Mouse (Mus musculus) heart, adult 9 months (tissue): ENCODE measurements around the gene Gm6169.
"Not testable (repeated sequence)": the region's sequence is repeated elsewhere in the genome, so short reads cannot be mapped to it uniquely, and the experiment has no call there.

ENCODE experiments used
- DNase-seq, 2 experiments: peaks; one replicate each; pipeline ENCODE4 v3.0.0; 2022; ENCODE audit warnings: low spot score in 2 of 2

The Gm6169 gene

DNA sequence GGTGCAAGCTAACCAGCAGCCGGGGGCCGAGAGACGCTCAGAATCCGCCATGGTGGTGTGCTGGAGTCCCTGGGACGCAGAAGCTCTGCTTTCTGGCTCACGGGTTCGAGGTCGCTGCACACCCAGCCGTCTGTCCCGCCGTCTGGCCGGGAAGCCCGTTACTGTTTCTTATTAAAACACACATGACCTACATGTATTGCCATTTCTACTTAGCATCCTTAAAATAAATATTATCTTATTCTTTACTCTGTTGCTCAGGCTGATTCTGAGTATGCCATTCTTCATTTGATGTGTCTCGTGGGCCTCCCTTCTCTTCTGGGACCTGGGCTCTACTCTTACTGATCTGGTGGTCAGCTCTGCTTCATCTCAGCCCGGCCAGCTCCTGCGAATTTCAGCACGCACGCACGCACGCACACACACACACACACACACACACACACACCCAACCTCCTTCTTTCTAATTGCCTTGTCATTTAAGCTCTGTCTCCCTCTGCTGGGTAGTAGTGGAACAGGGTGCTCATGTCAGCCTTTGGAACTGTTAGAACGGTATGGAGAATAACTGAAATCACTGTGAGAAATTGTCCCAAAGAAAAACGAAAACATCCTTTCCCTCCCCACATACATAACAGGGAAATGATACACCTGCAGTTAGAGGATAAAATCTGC lies at the start of gene Gm6169:
TSS of gene Gm6169 (minus strand) at position 51 of the 666 bp plus-strand sequence.
- DNase-seq, result no peak

DNA sequence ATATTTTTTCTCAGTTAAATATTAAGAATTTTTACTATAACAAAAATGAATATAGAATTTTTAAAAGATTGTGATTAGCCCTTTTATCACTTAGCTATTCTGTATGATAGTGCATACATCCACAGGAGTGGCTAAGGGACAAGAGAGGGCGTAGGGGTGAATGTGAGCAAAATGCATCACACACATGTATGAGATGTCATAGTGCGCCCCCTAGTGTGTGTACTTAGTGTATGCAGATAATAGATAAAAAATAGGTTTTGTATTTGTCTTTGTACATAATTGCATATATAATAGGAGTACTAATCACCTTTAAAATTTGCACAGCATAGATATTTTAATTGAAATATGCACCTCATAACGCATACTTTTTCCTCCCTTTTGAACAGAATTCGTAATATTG lies 46.8 kb upstream of the Gm6169 start:
- peak in 1 of 2 experiments; percentile 7 for DNase-seq

GRCm38 (mm10) chr13:97142321-97142720 lies 43.3 kb upstream of the Gm6169 start:
- DNase-seq, result no peak

DNA sequence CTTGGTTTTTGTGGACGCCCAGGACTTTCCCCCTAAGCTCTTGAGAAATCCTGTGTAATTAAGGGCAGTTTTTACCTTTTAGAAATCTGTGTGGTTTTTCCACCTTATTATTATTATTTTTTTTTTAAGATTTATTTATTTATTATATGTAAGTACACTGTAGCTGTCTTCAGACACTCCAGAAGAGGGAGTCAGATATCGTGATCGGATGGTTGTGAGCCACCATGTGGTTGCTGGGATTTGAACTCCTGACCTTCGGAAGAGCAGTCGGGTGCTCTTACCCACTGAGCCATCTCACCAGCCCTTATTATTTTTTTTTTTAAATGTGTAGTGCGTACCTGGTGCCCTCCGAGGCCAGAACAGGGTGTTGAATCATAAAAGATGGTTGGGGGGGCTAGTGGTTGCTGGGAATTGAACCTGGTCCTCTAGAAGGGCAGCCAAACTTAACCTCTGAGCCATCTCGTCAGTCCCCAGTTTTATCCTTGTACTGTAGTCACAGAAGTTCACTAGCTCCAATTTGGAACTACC lies 39.4 kb upstream of the Gm6169 start:
- DNase-seq, result not testable (repeated sequence)

DNA sequence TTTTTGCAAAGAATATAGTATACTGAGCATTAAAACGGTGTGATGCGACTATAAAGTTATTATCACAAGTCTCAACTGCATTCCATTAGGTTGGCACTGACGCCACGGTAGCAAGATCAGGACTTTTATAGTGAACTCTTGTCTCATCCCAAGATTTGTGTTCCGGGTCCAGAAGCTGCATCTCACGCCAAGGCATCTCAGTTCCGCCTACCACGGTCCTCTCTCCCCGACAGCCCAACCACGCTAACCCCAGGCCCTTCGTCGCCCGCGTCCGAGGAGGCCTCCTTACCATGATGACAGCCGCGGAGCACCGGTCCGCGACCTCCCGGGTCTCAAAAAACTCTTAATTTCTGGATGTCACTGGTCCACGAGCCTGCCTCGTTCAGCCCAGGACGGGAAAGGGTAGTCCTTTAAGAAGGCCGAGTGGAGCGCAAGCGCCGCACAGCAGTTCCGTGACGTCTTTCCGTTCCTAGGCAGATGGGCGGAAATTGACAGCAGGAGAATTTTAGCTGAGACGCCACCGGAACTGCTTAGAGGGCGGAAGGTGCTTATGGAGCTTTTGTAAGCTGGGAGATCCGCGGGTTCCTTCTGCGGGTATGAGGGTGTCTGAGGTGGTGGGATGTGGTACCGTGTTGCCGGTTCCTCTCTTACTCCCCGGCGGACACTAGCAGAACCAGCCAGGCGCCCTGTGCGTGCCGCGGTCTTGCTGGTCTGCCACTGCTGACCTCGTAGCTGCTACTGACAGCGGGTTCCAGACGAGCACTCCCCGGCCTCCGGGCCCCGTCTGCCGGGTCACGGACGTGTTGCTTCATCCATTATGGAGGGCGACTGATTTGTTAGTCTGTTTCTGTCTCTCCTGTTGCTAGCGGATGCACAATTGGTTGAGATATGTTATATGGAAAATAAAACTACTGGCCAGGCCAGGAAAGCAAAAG lies 38.7 kb upstream of the Gm6169 start, which contains the start of the genes Gfm2 and Nsa2:
TSS of gene Gfm2 (plus strand) at position 472 of the 935 bp plus-strand sequence.
TSS of gene Nsa2 (minus strand) at position 472 of the 935 bp plus-strand sequence.
- DNase-seq, result peak; percentile 87 to 90

- not testable (repeated sequence) for DNase-seq
Measured at GRCm38 (mm10) chr13:97130413-97130812, 31.4 kb upstream of the Gm6169 start.

- DNase-seq, result not testable (repeated sequence)
Measured at GRCm38 (mm10) chr13:97129654-97130053, 30.6 kb upstream of the Gm6169 start.

DNA sequence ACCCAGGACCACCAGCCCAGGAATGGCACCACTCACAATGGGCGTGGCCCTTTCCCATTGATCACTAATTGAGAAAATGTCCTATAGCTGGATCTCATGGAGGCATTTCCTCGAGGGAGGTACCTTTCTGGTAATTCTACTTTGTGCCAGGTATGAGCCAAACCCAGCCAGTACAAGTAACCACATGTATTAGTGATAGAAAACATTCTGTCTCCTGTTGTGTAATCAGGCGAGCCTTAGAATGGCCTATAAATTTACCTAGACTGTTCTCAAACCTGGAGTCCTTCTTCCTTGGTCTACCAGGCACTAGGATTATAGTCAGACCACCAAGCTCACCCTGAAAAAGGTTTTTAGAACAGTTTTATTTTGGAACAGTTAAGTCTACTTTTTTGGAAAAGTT lies 22.3 kb upstream of the Gm6169 start:
- DNase-seq, result no peak

DNA sequence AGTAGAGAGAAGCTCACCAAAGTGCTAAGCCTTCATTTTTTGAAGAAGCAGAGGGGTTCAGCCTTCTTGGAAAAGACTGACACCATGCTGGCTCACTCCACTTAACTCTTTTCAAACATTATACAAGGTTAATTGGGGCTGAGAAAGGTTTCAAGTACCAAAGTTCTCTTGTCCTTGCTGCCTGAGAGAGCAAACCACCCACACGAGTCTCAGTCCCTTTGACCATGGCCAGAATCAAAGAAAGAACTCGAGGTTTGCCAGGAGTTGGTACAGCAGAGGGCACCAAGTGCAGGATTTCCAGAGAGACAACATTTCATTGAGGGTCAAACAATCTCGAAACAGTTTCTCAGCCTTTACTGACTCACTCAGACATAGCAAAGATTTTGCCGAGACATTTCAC lies 10.0 kb upstream of the Gm6169 start:
- no peak for DNase-seq

DNA sequence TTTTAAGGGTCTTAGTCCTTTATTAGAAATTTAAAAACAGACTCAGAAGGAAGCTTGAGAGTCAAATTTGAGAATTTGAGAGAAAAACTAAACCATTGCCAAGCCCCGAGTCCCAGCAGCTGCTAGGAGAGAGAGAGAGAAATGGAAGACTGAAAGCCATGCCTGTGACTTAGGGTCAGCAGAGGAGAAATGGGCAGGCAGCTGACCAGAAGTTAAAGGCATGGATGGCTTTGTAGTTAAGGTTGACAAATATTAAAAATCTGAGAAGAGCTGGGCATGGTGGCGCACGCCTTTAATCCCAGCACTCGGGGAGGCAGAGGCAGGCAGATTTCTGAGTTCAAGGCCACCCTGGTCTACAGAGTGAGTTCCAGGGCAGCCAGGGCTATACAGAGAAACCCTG lies 8.7 kb upstream of the Gm6169 start:
- DNase-seq, result not testable (repeated sequence)

GRCm38 (mm10) chr13:97104996-97105395 lies 6.0 kb upstream of the Gm6169 start:
- DNase-seq, result no peak

DNA sequence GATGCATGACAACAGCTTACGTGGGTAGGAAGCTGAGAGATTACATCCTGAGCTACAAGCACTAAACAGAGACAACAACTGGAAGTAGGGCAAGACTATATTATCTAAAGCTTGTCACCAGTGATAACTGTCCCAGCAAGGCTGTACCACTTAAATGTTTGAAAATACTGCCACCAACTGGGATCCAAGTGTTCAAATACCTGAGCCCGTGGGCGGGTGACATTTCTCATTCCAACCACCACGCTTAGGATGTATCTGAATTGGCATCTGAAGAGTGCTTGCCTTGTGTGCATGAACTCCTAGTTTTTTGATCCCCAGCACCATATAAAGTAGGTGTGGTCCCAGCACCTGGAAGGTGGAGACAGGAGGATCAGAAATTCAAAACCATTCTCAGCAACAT lies 3.3 kb downstream of the Gm6169 start:
- DNase-seq, result no peak

DNA sequence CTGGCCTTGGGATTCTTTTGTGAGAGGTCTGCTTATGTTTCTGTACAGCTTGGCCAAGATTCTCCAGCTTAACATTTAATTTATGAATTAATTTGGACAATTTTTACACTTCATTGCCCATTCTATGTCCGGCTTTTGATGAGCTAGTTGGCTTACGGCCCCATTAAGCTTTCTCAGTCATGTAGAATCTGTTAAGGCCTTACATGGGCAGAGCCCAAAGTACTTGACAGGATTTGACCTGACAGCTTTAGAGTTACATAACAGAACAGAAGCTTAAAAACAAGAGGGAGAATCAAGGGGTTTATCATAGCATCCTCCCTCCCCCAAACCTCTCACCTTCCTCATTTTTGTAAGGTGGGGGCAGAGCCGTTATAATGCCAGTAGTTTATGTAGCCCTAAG lies 10.9 kb downstream of the Gm6169 start:
- no peak for DNase-seq

- DNase-seq, result no peak
Measured at GRCm38 (mm10) chr13:97087421-97087820, 11.6 kb downstream of the Gm6169 start.

GRCm38 (mm10) chr13:97086316-97086715 lies 12.7 kb downstream of the Gm6169 start:
- no peak for DNase-seq

DNA sequence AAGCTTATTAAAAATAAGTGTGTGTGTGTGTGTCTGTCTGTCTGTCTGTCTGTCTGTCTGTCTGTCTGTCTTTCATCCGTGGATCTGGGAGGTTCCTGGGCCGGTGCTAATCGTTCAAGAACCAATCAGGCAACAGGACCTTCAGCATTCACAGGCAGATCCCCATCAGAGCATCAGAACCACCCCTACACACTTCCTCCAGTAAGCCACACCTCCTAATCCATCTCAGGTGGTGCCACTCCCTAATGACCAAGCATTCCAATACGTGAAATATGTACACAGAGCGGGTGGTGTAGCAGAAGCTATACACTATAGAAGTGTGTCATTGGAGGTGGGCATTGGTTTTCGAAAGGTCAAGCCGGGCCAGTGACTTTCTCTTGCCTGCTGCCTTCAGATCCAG lies 16.6 kb downstream of the Gm6169 start:
- DNase-seq, result no peak

DNA sequence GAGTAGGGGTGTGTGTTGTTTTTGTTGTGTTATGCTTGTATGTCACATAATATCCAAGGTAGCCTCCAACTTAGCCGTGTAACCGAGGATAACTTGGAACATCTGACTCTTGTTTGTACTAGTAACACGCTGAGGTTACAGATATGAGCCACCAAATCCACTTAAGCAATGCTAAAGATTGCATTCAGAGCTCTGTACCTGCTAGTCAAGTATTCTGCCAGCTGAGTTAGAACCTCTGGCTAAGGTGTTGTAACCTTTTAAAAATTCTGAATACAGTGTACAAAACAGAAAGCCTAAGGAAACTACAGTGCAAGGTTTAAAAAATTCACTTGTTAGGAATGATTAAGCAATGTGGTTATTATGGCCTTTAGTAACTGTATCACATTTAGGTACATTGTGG lies 18.4 kb downstream of the Gm6169 start:
- DNase-seq, result no peak

DNA sequence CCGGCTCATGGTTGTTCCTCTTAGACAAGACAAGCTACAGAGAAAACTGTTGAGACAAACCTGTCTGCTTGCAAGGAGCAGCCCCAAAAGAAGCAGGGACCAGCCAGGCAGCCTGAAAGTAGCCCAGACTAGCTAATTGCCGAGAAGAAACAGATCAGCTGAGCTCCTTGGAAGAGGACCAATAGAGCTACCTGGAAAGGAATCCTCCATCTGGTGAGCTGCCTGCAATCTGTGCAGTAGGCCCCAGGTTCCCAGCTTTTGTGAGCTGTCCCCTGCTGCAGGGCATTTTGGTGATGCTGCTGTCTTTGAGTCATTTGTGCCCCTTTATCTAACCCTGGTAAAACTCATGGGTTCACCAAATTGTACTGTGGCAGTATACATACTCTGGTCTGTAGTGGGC lies 18.8 kb downstream of the Gm6169 start:
- DNase-seq, result no peak

DNA sequence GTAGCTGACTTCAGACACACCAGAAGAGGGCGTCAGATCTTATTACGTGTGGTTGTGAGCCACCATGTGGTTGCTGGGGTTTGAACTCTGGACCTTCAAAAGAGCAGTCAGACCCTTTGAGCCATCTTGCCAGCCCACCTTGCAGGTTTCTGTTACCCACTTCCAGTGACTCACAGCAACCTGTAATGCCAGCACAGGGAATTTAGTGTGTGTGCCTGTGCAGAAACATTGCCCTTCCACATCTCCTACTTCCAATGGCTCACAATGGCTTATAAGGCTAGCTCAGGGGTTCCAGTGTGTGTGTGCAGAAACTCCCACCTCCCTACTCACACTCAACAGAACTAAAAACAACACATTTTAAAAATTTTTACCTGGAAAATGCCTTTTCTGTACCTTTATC lies 21.5 kb downstream of the Gm6169 start:
- no peak for DNase-seq

- no peak for DNase-seq
Measured at GRCm38 (mm10) chr13:97073497-97073896, 25.5 kb downstream of the Gm6169 start.

GRCm38 (mm10) chr13:97071626-97072241 lies 27.3 kb downstream of the Gm6169 start:
- DNase-seq, result no peak
